Mouse (Mus musculus) cerebellum, adult (tissue): ENCODE results near the gene Cdk5.

Experiments
- ATAC-seq: cut with Nextera tagmentation; 2 replicates; pipeline ENCODE4 v1.9.2; 2017; ENCODE audit warnings: mild to moderate bottlenecking, moderate library complexity, mixed read lengths; ENCODE audit not compliant: insufficient number of reproducible peaks, low FRiP score, low TSS enrichment

Gene Cdk5

GRCm38 (mm10) chr5:24380499-24380898, 42.8 kb downstream of the Cdk5 start:
- ATAC-seq = no peak

GRCm38 (mm10) chr5:24379501-24379900, 43.8 kb downstream of the Cdk5 start:
- no peak for ATAC-seq

GRCm38 (mm10) chr5:24378700-24379099, 44.6 kb downstream of the Cdk5 start:
- ATAC-seq = no peak

GRCm38 (mm10) chr5:24374666-24375328, 48.5 kb downstream of the Cdk5 start:
- ATAC-seq = no peak

GRCm38 (mm10) chr5:24374216-24374615, 49.1 kb downstream of the Cdk5 start:
- ATAC-seq = no peak

GRCm38 (mm10) chr5:24373807-24374206, 49.5 kb downstream of the Cdk5 start:
- ATAC-seq = no peak

- no peak for ATAC-seq
Observed at GRCm38 (mm10) chr5:24369767-24370166, 53.6 kb downstream of the Cdk5 start.
